Mouse (Mus musculus): ENCODE results near the gene Zfp414. TPM values are rescaled to one million over a fixed set of nuclear protein-coding genes. Genes with fewer than 3 reads are reported as not detected.

Zfp414 gene
- 41.4 TPM for total RNA-seq (2023)

GRCm38 (mm10) chr17:33628621-33629486 is at the start of gene Zfp414:
Zfp414 (plus strand) TSS chr17:33629090.

GRCm38 (mm10) chr17:33637516-33638276 is 8.8 kb downstream of the Zfp414 start, which contains the start of gene Pram1:
Pram1 (plus strand) TSS chr17:33638056.

Other genes starting within 250 kb of the Zfp414 start
- gene Zfp101, start 234.4 kb upstream of the Zfp414 start, total RNA-seq (2023) = 10.9 TPM
- not detected for gene Actl9, start 196.2 kb upstream of the Zfp414 start, total RNA-seq (2023)
- 157 TPM for gene Adamts10, start 104.9 kb upstream of the Zfp414 start, total RNA-seq (2023)
- 9.5 TPM for gene Myo1f, start 73.4 kb upstream of the Zfp414 start, total RNA-seq (2023)
- 4.3 TPM for gene Pram1, start 9.0 kb downstream of the Zfp414 start, total RNA-seq (2023)
- 342 TPM for gene Hnrnpm, start 57.8 kb downstream of the Zfp414 start, total RNA-seq (2023)
- 59.5 TPM for gene March2, start 89.6 kb downstream of the Zfp414 start, total RNA-seq (2023)
- 213 TPM for gene Rab11b, start 131.4 kb downstream of the Zfp414 start, total RNA-seq (2023)
- 1.1 TPM for gene Angptl4, start 152.7 kb downstream of the Zfp414 start, total RNA-seq (2023)
- 1.9 TPM for gene Kank3, start 181.4 kb downstream of the Zfp414 start, total RNA-seq (2023)
- gene Rps28, start 195.5 kb downstream of the Zfp414 start, total RNA-seq (2023) = 5,043 TPM
- 121 TPM for gene Ndufa7, start 195.5 kb downstream of the Zfp414 start, total RNA-seq (2023)
- 8.2 TPM for gene Cd320, start 214.0 kb downstream of the Zfp414 start, total RNA-seq (2023)
- not detected for gene Gm7029, start 244.7 kb downstream of the Zfp414 start, total RNA-seq (2023)

Measured in CD4-positive naive resting alpha-beta T cell, adult 57 days (primary cell).